Mouse (Mus musculus): Measurements from ENCODE around the gene Limch1. TPM values are rescaled to one million over a fixed set of nuclear protein-coding genes. Genes with fewer than 3 reads are reported as not detected.

The Limch1 gene
- total RNA-seq, 2 experiments from 2014 or later = 69.5 to 100 TPM

DNA sequence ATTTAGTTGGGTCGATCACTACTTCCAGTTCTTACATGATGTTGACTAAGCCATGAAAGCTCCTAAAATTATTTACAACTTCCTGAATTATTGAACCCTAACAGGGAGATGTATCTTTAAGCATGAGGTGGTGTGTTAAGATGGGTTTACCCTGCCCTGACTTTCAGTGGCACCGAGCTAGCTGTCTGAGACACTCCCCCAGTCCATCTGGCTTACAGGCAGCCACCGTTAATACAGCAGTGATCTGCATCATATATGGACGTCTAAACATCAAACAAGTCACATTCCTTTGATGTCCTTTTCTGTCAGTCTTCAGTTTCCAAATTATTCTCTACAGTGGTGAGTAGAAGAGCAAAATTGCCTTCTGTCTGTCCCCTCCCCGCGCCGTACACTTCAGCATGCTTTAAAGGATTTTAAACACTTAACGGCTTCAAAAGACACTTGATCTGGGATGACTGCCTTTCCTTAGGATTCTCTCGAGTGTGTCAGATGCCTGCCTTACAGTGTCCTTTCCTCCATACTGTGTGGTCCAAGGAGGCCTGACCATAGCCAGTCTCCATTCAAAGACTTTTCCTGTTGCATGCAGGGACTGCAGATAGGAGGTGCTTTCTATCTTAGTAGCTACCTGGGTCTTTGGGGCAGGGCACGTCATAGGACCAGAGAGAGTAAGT, 187.6 kb downstream of the Limch1 start:
- DNase-seq = no peak

DNA sequence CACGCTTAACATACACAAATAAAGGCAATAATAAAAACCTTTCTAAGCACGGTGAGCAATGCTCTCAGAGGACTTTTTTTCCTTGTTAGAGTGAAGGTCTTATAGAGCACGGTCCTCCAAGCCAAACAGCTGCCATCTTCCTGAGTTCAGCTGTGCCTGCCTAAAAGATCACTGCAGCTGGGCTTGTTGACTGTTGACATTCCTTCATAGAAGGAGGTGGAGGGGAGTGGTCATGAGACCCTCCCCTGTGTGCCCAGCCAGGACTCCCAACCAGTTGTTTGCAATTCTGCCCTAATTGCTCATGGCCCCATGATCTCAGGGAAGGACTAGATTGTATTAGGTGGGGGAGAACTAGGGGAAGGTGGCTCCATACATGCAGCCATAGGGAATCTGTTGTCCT, 189.0 kb downstream of the Limch1 start:
- no peak for DNase-seq

DNA sequence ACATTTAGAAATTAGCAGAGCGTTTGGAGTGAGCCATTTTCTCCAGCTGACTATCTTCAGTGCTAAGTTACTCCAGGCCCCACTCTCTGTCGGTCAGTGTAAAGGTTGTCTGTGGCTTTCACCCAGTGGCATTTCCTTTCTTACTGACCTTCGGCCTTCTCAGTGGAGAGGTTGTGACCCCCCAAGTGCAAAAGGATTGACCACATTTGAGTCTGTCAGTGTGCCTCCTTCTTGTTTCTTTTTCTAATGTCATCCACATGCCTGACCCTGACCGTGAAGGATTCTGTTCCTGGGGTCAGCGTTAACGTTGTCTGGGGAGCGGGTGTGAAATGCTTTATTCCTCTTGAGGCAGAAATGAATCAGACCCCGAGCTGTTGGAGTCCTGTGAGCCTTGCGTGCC, 191.7 kb downstream of the Limch1 start:
- no peak for DNase-seq

DNA sequence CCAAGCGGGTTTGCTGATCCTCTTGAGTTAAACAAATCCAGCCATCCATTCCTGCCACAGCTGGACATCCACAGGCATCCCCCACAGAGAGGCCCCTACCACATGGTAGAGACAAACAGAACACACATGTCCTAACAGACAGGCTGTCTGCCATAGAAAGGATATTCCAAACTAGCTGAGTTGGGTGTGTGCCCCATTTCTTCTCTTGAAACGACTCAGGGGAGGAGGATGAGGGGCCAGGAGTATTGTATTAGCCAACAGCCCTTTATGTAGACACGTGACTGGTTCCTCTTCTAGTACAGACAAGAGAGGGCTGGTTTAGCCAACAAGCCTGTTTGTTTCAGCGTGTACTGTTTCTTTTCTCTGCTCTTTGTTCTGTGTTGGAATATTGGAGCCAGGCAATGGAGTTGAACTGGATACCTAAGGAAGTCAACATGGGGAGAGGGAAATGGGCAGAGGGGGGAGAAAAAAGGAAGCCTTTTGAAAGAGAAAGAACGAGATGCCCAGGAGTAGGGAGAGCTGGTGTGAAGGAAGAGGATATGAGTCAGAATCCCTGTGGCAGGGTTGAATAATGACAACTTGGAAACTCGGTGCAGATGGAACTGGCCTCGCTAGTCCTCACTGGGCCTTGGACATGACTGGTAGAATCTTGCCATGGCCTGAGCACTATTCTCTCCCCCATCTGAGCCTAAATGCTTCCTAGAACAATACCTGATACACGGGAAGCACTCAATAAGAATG, 196.3 kb downstream of the Limch1 start:
- DNase-seq = peak; percentile 21

DNA sequence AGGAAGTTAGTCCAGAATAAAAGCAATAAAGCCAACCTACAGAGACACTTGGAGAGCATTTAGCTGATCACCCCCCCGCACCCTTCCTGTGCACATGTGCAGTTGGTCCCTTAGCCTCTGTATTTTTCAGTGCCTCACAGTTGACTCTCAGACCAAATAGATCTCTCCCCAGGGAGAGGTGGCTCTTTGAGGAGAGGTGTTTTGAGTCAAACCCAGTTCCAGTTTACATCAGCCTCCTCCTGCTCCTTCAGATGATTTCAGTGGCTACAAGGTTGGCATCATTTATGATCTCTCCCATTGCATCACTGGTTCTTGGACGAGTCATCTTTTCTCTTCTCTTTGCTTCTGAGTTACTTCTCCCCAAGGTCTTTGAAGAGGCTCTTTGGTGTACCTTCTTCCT, 197.3 kb downstream of the Limch1 start:
- DNase-seq = no peak

DNA sequence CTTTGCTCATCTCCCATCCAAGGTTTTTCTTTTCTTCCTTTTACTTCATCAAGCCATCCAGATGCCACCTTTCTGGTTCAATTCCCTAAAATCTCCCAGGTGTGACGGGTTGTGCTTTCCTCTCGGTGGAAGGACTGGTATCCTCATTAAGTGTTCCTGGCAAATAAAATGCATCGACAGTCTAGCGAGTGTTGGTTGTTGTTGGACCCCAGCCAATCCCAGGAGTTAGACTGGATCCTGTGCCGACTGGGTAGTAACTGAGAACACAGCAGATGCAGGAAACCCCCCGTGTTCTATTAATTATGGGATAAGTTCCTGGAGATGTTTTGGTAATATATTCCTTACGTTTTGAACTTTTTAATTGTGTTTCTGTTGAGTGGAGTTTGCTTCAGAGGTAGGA, 197.9 kb downstream of the Limch1 start:
- no peak for DNase-seq

DNA sequence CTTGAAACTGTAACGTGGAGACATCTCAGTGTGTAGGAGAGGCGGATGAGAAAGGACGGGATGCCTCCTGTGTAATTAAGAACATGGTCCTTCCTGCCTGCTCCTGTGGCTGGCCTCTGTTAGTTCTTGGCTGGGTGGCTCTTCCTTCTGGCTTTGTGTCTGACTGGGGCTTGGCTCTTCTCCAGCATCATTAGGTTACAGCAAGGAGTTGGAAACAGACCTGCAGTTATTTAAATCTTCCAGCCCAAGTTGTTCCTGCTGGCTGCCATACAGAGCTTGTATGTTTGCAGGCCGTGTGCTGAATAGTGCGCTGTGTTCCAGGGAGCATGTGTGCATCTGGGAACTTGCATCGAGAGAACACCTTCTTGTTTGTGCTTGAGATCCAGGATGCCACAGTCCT, 202.3 kb downstream of the Limch1 start:
- peak; percentile 56 for DNase-seq

DNA sequence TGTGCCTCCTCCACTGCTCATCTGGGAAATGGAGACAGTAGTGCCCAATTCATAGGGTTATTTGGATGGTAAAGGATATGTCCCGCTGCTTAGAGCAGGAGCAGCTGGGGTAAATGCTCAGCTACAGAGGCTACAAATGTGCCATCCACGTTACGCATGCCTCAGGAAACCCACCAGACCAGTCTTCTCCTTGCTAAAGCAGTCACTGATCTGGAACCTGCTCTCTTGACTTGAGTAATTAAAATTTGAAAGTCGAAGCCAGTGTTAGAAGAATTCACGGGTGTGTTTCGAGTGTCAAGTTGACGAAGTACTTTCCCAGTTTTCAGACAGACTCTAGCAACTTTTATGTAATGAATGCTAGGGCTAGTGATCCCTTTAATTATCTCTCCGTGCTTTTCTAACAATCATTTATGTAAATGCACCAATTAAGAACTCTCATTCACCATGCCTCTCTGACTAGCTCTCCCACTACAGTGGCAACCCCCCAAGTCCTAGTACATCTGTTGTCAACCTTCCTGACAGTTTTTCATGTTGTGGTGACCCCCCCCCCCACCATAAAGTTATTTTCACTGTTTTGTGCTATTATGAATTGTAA, 203.6 kb downstream of the Limch1 start:
- DNase-seq = no peak

DNA sequence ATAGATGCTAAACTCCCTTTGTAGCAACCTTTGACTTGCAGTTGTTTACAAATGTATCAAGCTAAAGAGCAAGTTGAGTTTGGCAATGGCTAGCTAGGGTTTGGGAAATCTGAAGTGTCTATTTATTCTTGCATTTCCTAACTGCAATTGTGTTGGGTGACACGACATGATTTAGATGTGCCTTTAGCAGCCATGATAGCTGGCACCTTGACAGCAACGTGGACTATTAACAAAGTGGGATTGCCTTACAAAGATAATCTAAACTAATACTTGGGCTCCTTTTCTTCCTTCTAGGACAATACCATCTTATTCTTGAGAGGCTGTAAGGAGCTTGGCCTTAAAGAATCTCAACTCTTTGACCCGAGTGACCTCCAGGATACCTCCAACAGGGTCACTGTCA, 207.7 kb downstream of the Limch1 start:
- DNase-seq = peak; percentile 24

DNA sequence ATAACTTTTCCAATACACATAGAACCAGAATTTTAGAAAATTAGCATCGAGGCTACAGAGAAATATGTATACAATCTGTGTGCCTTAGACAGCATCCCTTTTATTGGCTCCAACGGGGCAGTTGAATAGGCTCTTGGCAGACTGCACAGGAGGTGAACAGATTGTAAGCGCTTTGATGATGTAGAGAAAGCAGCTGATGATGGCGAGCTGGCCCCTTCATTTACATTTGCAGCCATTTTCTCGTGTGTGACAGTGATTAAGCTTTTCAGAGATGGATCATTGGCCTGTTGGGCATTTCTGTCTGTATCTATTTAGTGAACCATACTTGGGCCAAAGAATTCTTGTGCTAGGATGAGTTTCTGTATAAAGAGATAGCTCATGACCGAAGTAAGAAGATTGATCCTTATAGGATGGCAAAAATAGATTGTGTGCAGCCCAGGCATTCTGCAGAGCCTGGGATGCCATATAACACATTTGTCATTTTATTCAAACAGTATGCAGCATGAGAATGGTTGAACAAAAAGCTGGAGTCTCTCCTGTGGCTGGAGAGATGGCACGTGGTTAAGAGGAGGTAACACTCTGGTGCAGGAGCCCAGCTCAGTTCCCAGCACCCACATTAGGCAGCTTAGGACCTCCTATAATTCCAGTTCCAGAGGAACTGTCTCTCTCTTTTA, 208.5 kb downstream of the Limch1 start:
- no peak for DNase-seq

DNA sequence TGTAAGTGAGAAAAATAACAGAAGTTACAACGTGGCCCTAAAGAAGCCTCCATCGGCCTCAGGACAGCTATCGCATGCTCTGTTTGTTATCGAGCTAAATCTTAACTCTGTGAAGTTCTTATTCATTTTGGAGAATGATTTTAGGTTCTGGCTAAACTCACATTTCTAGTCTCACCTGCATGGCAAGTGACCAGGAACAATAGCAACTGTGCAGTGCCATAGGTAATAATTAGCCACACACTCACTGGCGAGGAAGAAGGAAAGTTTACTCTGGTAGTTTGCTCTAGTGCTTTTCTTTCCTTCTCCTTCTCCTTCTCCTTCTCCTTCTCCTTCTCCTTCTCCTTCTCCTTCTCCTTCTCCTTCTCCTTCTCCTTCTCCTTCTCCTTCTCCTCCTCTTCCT, 209.6 kb downstream of the Limch1 start:
- no peak for DNase-seq

DNA sequence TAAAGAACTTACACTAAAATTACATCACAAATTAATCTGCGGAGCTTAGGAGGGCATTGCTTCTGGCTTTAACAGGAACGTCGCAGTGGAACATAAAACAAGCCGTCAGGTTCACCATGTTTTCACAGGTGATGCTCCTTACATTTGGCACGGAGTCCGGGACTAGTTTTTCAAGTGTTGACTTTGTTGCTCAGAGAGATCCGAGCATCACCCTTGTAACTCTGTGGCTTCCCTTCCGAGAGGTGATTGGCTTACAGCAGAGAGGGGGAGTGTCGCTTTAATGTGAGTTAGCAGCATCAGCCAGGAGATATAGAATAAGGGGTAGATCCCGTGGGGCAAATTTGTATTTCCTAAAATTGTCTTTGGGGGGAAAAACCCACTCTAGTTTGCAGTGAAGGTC, 212.0 kb downstream of the Limch1 start:
- DNase-seq = no peak

DNA sequence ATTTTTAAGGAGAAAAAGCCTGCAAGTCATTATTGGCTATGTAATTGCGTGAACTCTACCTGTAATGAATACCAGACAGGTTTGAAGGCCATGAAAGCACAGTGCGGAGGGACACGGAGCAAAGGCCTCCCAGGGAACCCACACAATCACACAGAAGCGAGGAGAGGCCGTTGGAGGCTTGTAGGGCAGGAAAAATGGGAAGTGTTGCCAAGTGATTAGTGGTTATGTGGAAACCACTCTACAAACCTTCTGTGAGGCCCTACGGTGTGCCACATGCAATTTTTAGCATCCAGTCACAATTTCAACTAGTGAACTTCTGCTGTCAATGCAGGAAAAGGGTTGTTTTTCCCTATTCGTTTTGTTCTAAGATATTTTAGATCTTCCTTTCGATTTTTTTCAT, 212.5 kb downstream of the Limch1 start:
- no peak for DNase-seq

DNA sequence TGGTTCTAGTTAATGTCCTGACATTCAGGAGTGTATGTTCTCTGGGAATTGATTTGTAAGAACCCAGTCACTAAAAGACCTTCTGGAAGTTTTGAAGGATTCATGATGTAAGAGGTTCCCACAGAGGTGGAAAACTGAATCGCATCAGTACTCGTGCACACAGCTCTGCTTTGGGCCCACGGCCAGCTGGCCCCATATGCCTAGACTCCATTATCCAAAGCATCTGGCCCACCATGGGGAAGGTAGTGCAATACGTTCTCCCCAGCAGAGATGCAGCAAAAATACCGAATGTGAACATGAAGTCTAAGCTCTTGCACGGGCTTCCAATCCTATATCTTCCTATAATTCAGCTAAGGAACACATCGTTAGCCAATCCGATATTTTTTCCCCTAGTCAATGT, 214.3 kb downstream of the Limch1 start:
- DNase-seq = no peak

DNA sequence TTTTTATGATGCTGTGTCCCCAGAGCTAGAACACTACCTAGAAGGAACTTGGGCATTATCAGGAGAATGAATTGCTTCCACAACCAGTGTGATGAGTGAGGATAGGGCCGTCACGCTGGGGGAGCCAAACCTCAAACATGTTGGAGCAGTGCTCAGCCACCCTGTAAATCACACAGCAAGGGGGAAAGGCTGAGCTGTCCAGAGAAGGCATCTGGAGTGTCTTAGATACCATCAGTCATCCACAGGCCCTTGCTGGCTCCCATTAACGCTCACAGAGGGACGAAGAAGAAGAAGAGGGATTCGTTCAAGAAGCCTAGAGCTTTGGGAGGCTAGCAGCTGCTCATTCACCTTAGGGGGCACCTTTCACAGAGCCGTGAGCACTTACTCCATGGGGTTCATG, 219.8 kb downstream of the Limch1 start:
- no peak for DNase-seq

DNA sequence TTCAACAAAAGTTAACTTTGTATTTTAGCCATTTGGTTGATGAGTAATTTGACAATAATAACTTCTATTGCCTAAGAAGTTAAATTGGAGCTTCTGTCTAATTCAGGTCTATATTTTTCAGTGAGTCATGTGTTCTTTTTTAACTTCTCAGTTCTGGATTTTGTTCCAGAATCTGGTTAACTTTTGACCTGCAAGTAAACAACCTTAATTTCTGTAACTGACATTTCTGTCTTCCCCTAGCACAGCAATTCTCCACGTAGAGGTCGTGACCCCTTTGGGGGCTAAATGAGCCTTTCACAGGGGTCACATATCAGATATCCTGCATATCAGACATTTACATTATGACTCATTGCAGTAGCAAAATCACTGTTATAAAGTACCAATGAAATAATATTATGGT, 221.5 kb downstream of the Limch1 start:
- DNase-seq = no peak

DNA sequence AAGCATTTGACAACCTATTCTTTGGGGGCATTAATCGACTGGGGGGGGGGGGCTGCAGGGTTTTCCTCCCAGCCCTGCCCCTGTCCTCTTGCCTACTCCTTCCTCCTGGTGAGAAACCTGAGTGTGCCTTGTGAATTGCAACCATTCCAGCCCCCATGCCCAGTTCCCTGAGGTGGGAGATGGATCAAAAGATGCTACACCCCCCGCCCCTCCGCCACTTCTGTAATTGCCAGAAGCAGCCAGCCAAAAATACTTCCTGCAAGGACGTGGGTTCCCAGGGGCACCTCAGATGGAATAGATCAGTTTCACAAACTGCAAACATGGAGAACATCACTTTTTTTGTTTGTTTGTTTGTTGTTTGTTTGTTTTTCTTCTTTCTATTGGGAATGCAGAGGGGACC, 222.0 kb downstream of the Limch1 start:
- no peak for DNase-seq

DNA sequence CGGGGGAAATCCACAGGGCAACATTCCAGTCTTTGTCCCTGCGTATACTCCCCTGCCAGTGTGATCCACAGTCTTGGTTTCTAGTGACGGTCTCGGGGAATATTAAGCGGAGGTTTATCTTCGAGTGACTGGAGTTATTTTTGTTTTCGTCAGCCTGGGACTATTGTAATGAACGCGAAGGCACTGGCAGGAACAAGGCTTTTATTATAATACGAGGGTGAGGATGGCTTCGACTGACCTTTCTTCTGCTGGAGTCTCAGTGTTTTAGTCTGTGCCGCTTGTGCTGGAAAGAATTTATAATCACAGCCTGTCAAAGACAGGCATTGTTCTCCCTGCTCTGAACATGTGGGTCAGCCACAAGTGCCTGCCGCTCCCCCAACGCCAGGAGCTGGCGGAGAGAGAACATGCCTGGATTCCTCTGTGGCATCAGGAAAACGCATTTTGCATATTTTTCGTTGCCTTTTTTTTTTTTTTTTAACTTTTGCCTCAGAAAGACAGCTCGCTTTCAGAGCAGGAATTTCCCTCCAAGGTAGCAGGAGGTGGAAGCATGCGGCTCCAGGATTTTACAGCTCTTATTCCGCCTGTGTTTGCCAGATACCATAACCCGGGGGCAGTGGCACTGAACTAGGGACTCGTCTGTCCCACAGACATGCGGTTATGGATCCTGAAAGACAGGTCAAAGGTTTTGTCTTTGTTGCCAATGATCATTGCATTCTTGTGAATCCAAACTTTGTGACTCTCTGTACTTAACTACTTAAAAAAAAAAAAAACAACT, 222.6 kb downstream of the Limch1 start:
- DNase-seq = peak; percentile 35

DNA sequence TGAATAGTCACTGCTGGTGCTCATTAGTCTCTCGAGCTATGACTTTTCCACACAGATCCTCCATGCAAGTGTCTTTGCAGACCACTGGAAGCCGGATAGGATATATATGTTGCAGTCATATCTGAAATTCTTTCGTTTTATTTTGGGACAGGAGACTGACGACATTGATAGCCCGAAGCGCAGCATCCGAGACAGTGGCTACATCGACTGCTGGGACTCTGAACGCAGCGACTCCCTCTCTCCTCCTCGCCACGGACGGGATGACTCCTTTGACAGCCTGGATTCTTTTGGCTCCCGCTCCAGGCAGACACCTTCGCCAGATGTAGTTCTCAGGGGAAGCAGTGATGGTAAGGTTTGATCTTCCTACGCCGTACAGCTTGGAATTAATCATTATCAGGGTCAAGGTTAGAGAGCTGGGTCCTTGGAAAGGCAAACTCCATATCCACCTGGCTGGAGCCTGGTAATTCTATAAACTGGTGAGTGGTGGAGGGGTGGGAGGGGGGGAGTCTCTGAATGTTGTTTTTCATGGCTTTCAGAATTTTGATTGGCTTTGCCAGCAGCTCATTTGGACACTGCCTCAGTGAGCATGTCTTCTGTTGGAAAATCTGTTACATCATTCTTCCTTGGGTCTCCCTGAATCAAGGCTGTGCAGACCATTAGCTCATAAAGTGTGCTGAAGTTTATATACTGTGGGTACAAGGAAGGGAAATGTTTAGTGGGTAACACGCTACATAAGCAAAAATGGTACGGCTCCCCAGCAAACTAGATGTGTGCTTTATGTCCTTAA, 223.5 kb downstream of the Limch1 start:
- DNase-seq = no peak

DNA sequence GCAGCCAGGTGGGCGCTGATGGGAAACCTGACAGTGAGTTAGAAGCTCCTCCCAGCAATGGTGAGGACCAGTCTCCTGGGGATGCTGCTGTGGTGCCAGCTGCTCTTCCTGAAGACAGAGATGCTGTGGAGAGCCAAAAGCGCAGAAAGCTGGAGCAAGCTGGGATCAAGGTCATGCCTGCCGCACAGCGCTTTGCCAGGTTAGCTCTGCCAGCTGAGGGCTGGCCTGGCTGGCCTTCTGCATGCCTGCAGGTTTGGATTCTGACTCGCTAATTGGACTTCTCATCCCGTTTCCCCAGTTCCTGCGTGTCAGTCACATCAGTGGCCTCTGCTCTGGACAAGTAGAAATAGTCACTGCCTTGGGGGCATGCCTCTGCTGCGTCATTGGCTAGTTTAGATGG, 230.0 kb downstream of the Limch1 start:
- peak; percentile 59 for DNase-seq

All from adrenal gland, postnatal 10 days (tissue).